Mouse (Mus musculus) lung, embryonic 14.5 days (tissue): ENCODE results near the gene Pdzrn3. TPM values are rescaled to one million over a fixed set of nuclear protein-coding genes. Genes with fewer than 3 reads are reported as not detected.

Experiments
- ATAC-seq: fragments of 200-750 bp; cut with Nextera tagmentation; 2 replicates; pipeline ENCODE4 v1.8.0; 2017; ENCODE audit warnings: mild to moderate bottlenecking, moderate TSS enrichment, moderate library complexity; ENCODE audit not compliant: insufficient read depth
- DNase-seq: peaks from one replicate; pipeline ENCODE4 v3.0.0-alpha.2; 2015
- H3K27ac ChIP-seq: fragments of 300-500 bp; sonication (generic); 2 replicates; pipeline ENCODE4 v1.5.1; 2014; ENCODE audit warnings: low read depth, mild to moderate bottlenecking, moderate library complexity
- H3K27me3 ChIP-seq: fragments of 300-500 bp; sonication (generic); 2 replicates; pipeline ENCODE4 v1.6.1; 2014; ENCODE audit warnings: low read length, control low read depth; ENCODE audit not compliant: insufficient read depth
- H3K36me3 ChIP-seq: fragments of 300-500 bp; sonication (generic); 2 replicates; pipeline ENCODE4 v1.6.1; 2014; ENCODE audit warnings: control low read depth; ENCODE audit not compliant: insufficient read depth
- H3K4me1 ChIP-seq: fragments of 300-500 bp; sonication (generic); 2 replicates; pipeline ENCODE4 v1.6.1; 2014; ENCODE audit warnings: antibody characterized with exemption, control low read depth; ENCODE audit not compliant: insufficient read depth
- H3K4me2 ChIP-seq: fragments of 300-500 bp; sonication (generic); 2 replicates; pipeline ENCODE4 v1.6.1; 2014; ENCODE audit warnings: mild to moderate bottlenecking
- H3K4me3 ChIP-seq: fragments of 300-500 bp; sonication (generic); 2 replicates; pipeline ENCODE4 v1.5.1; 2014; ENCODE audit warnings: low read depth, low read length
- H3K9ac ChIP-seq: fragments of 300-500 bp; sonication (generic); 2 replicates; pipeline ENCODE4 v1.6.1; 2014
- H3K9me3 ChIP-seq: fragments of 300-500 bp; sonication (generic); 2 replicates; pipeline ENCODE4 v1.6.1; 2016; ENCODE audit warnings: low read depth, low read length, control low read depth
- CTCF ChIP-seq: IDR thresholded peaks from 2 replicates; pipeline ENCODE4 v1.5.1; 2016; ENCODE audit warnings: antibody characterized with exemption, low read depth
- WGBS: fragments of 180-500 bp; shearing (Covaris S2); extraction: QIAGEN DNeasy Blood & Tissue Kit; methylation state at CpG from one replicate; pipeline ENCODE4 v1.1.7; 2014; 5-methylcytosine and 5-hydroxymethylcytosine counted together
- polyA plus RNA-seq: library from polyadenylated mRNA; unstranded; fragments of >200 nt; fragmentation: Nextera tagmentation; extraction: Ambion mirVana; gene quantifications from 2 replicates; pipeline ENCODE4 v1.2.1, GENCODE M21; 2014

The Pdzrn3 gene
- polyA plus RNA-seq, 1 experiment from 2014 or later: 14.2 TPM

DNA sequence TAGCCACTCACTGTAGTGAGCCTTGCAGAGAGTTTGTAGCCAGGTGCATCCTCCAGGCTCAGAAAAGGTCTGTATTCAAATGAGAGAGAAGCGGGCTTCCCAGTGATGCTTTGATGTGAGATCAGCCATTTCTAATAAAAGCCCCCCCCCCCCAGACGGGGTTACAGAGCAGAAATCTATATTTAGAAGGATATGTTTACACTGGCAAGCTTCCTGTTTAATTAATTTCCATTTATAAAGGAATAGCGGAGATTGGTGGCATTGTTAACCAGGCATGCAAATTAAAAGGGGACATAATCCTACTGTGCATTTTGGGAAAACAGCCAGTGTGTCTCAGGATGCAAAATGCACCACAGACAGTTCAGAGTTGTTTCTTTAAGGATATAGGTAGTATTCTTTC is 96.1 kb downstream of the Pdzrn3 start:
- Histone ChIP-seq H3K4me2 (no peak overlapping the region; the same call in 1 of the 2 replicates), H3K36me3 (no peaks in the 10 kb centered on the region), H3K9me3 (no peaks in the 10 kb centered on the region), H3K27ac (0 out of 2 replicates have a peak overlapping the region, but pooled peaks have one; percentile 19), H3K4me3 (no peak overlapping the region), H3K27me3 (no peaks in the 10 kb centered on the region), H3K9ac (no peak overlapping the region), H3K4me1 (peaks cover 41% of the 10 kb centered on the region)
- WGBS: 31% methylated on average over 3 of the region's 3 CpGs
- ATAC-seq (peak; percentile 25; the same call in 1 of the 2 replicates), DNase-seq (peak; percentile 68)
- no peak for TF ChIP-seq CTCF

DNA sequence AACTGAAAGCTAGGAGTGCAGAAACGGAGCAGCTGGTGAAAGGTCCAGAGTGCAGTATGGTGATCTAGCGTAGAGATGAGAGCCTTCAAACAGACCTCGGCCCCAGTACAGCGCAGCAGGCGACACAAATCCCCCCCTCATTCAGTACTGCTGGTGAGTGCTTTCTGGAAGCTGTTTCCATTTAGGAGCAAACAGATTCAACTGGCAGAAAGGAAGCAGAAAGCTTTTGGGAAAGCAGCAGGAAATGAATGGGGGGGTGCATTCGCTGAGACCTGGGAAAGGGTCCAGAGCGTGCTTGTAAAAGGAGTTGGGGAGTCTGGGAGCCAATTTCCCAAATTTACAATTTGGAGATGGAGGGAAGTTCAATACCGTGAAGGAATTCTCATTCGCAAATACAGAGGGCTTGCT is 96.9 kb downstream of the Pdzrn3 start:
- peak; percentile 56 for DNase-seq
- Histone ChIP-seq H3K4me2 (peak overlapping the region; percentile 16), H3K27ac (no peak overlapping the region; the same call in 1 of the 2 replicates), H3K9me3 (no peaks in the 10 kb centered on the region), H3K4me1 (peaks cover 44% of the 10 kb centered on the region), H3K27me3 (no peaks in the 10 kb centered on the region), H3K9ac (no peak overlapping the region), H3K36me3 (no peaks in the 10 kb centered on the region), H3K4me3 (no peak overlapping the region)
- no peak for ATAC-seq
- WGBS: 35% methylated on average over 9 of the region's 9 CpGs
- TF ChIP-seq CTCF: no peak

DNA sequence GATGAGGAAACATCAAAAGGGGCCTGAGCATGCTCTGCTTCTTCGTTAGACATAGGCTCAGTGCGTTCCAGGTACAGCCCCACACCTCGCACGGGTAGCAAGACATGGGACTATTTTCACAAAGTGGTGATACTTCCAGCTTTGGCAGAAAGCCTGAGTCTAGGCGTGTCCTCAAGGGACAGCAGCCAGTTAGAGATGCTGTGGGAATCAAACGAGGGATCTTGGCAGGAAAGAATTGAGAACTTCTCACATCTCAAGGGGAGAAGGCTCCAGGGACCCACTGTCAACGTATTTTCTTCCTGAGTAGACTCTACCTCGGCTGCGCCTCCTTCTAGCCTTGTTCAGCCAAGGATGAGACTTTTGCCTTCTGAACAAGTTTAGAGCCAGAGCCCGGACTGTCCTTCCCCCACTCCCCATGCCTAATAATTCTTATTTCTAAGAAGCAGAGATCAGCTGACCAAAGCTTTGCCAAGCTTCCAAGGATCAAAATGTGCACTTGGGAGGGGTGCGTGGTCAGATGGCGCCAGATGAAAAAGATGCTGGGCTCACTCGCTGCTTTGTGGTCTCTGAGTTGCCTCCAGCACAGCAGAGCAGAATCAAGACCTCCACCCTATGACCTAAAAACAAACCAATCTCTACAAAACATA is 99.3 kb downstream of the Pdzrn3 start:
- Histone ChIP-seq H3K9me3 (no peaks in the 10 kb centered on the region), H3K4me1 (peaks cover 48% of the 10 kb centered on the region), H3K27ac (peak overlapping the region; percentile 50), H3K9ac (no peak overlapping the region), H3K4me2 (no peak overlapping the region), H3K36me3 (no peaks in the 10 kb centered on the region), H3K27me3 (no peaks in the 10 kb centered on the region), H3K4me3 (no peak overlapping the region)
- ATAC-seq (no peak), DNase-seq (peak; percentile 68)
- TF ChIP-seq CTCF: no peak
- WGBS: 53% methylated on average over 13 of the region's 13 CpGs

DNA sequence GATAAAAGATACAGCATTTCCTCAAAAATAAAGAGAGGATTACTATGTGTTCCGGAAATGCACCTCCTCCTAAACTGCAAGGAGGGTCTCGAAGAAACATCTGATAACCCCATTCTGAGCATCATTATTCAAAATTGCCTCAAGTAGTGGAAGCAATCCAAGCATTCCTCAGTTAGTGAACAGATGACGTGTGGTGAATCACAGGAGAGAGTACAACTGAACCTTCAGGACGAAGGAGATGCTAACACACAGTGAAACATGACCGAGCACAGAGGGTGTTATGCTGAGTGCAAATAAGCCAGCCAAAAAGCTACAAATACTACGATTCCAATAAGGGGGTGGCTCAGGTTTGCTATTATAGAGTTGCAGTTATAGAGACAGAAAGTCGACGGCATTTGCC is 101.4 kb downstream of the Pdzrn3 start:
- Histone ChIP-seq H3K36me3 (no peaks in the 10 kb centered on the region), H3K9ac (no peak overlapping the region), H3K27me3 (no peaks in the 10 kb centered on the region), H3K4me1 (peaks cover 44% of the 10 kb centered on the region), H3K4me2 (no peak overlapping the region), H3K4me3 (no peak overlapping the region), H3K27ac (no peak overlapping the region), H3K9me3 (no peaks in the 10 kb centered on the region)
- WGBS: 41% methylated on average over 8 of the region's 8 CpGs
- no peak for TF ChIP-seq CTCF
- ATAC-seq (no peak), DNase-seq (no peak)

DNA sequence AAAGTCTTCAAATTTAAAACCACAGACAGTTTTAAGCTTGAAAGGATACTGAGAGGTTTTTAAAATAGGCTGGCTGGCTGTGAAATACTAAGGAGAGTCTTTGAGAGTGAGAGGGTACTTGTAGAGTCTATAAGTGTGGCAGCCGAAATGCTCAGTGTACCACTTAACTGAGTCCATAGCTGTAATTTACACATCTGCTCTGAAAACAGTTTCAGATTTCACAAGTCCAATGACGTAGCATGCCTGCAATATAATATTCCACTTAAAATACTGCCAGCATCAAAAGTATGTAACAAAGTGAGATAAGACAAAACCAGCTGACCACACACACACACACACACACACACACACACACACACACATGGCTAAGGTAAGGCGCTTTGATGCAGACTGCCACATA is 101.9 kb downstream of the Pdzrn3 start:
- Histone ChIP-seq H3K27ac (no peak overlapping the region), H3K4me1 (peaks cover 44% of the 10 kb centered on the region)

DNA sequence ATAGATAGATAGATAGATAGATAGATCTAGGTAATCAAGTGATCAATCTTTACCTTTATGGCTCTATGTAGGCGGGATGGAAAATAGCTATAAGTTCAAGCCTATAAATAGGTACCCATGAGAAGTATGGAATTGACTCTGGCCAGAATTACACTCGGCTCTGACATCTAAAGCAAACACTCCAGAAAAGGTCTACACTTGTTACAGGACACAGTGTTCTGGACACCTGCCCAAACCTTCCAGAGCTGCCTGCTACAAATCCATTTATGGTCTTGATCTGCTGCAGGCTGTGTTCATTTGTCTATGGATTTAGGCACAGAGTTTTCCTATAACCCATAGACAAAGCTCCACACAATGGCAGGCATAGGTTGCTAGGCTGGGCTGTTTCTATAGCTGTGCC is 102.9 kb downstream of the Pdzrn3 start:
- TF ChIP-seq CTCF: no peak
- H3K4me2 ChIP-seq: no peak overlapping the region
- H3K36me3 ChIP-seq: no peaks in the 10 kb centered on the region
- DNase-seq (no peak), ATAC-seq (no peak)
- H3K4me1 ChIP-seq: peaks cover 47% of the 10 kb centered on the region
- no peaks in the 10 kb centered on the region for H3K9me3 ChIP-seq
- 53% methylated on average over 2 of the region's 2 CpGs for WGBS
- H3K4me3 ChIP-seq: no peak overlapping the region
- H3K27ac ChIP-seq: no peak overlapping the region
- H3K9ac ChIP-seq: no peak overlapping the region
- no peaks in the 10 kb centered on the region for H3K27me3 ChIP-seq

More for the DNA sequence above, 101.9 kb downstream of the Pdzrn3 start:
- Histone ChIP-seq H3K4me2 (no peak overlapping the region), H3K9ac (no peak overlapping the region), H3K4me3 (no peak overlapping the region), H3K27me3 (no peaks in the 10 kb centered on the region), H3K36me3 (no peaks in the 10 kb centered on the region), H3K9me3 (no peaks in the 10 kb centered on the region)
- DNase-seq: no peak
- 76% methylated on average over 3 of the region's 3 CpGs for WGBS
- no peak for ATAC-seq
- TF ChIP-seq CTCF: no peak

DNA sequence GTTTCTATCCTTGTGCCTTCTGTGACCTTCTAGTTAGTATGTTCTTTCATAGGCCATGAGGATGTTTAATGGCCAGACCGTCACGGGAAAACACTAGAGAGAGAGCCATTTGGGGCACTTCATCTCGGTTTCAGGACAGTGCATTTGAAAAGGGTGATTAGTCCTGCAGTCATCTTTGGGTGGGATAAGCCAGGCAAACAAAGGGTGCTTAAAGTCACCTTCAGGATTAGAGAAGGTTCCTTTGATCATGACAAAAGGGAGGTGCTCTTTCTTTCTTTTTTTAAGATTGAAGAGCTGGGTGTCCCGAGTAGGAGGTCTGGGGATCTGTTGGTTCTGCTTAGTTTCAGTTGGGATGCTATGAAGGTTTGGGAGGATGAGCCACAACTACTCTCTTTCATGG is 105.4 kb downstream of the Pdzrn3 start:
- 28% methylated on average over 4 of the region's 4 CpGs for WGBS
- TF ChIP-seq CTCF: no peak
- no peak overlapping the region for H3K27ac ChIP-seq

More for the DNA sequence above, 105.4 kb downstream of the Pdzrn3 start:
- ATAC-seq: no peak
- Histone ChIP-seq H3K4me2 (peak overlapping the region; percentile 6; the same call in 1 of the 2 replicates), H3K4me3 (no peak overlapping the region), H3K9me3 (no peaks in the 10 kb centered on the region), H3K27me3 (no peaks in the 10 kb centered on the region), H3K9ac (no peak overlapping the region), H3K4me1 (peaks cover 39% of the 10 kb centered on the region), H3K36me3 (no peaks in the 10 kb centered on the region)
- no peak for DNase-seq
